Mouse (Mus musculus) CD4-positive, CD25-positive, alpha-beta regulatory T cell, adult 4 months (primary cell): ENCODE data around the gene Jrkl. TPM values are rescaled to one million over a fixed set of nuclear protein-coding genes. Genes with fewer than 3 reads are reported as not detected.

Source experiments
- polyA plus RNA-seq, 2 experiments: library from polyadenylated mRNA; unstranded; fragments of 100-300 nt; shearing (Covaris generic); gene quantifications; one replicate each; pipeline ENCODE4 v1.2.1; 2017

Jrkl gene
- polyA plus RNA-seq, 2 experiments from 2014 or later = 2.8 to 6.0 TPM

Other genes starting within 250 kb of the Jrkl start
- gene Ccdc82, start 1.1 kb upstream of the Jrkl start, polyA plus RNA-seq = 10 to 100 TPM; 45.9 to 48.7 TPM
- gene Maml2, start 52.1 kb upstream of the Jrkl start, polyA plus RNA-seq = 10 to 100 TPM; 30.9 to 36.6 TPM
- gene Gm17571, start 200.9 kb upstream of the Jrkl start, polyA plus RNA-seq = not detected